Mouse (Mus musculus) forebrain, embryonic 10.5 days (tissue): ENCODE results near the gene Apopt1. TPM values are rescaled to one million over a fixed set of nuclear protein-coding genes. Genes with fewer than 3 reads are reported as not detected.
"Not testable (repeated sequence)": the region's sequence is repeated elsewhere in the genome, so short reads cannot be mapped to it uniquely, and the experiment has no call there.

ENCODE experiments used
- DNase-seq: peaks from one replicate; pipeline ENCODE4 v3.0.0-alpha.2; 2017; ENCODE audit warnings: low spot score; ENCODE audit errors: extremely low spot score
- H3K27ac ChIP-seq: fragments of 300-500 bp; sonication (generic); 2 replicates; pipeline ENCODE4 v1.5.1; 2016; ENCODE audit warnings: mild to moderate bottlenecking
- H3K27me3 ChIP-seq: fragments of 300-500 bp; sonication (generic); 2 replicates; pipeline ENCODE4 v1.6.1; 2016; ENCODE audit warnings: mild to moderate bottlenecking; ENCODE audit not compliant: poor library complexity, severe bottlenecking
- H3K36me3 ChIP-seq: fragments of 300-500 bp; sonication (generic); replicated peaks from 2 replicates; pipeline ENCODE4 v1.6.1; 2016; ENCODE audit warnings: mild to moderate bottlenecking, moderate library complexity
- H3K4me1 ChIP-seq: fragments of 300-500 bp; sonication (generic); 2 replicates; pipeline ENCODE4 v1.6.1; 2016
- H3K4me3 ChIP-seq: fragments of 300-500 bp; sonication (generic); 2 replicates; pipeline ENCODE4 v1.5.1; 2016; ENCODE audit warnings: mild to moderate bottlenecking, moderate library complexity
- H3K9me3 ChIP-seq: fragments of 300-500 bp; sonication (generic); 2 replicates; pipeline ENCODE4 v1.6.1; 2016; ENCODE audit warnings: mild to moderate bottlenecking, moderate library complexity
- WGBS: fragments of 180-500 bp; shearing (Covaris S2); methylation state at CpG from one replicate; pipeline ENCODE4 v1.1.7; 2016; 5-methylcytosine and 5-hydroxymethylcytosine counted together
- polyA plus RNA-seq: library from polyadenylated mRNA; unstranded; fragments of >200 nt; fragmentation: Nextera tagmentation; extraction: Ambion mirVana; gene quantifications from 2 replicates; pipeline ENCODE4 v1.2.1, GENCODE M21; 2016

Gene Apopt1
- polyA plus RNA-seq, 1 experiment from 2014 or later: 57.9 TPM

GRCm38 (mm10) chr12:111699542-111699941 is 13.5 kb upstream of the Apopt1 start:
- Histone ChIP-seq H3K9me3 (no peaks in the 10 kb centered on the region), H3K27me3 (no peaks in the 10 kb centered on the region), H3K4me1 (peaks cover 64% of the 10 kb centered on the region), H3K36me3 (no peaks in the 10 kb centered on the region), H3K27ac (peak overlapping the region; percentile 68), H3K4me3 (no peak overlapping the region)
- 90% methylated on average over 4 of the region's 4 CpGs for WGBS
- DNase-seq: no peak

DNA sequence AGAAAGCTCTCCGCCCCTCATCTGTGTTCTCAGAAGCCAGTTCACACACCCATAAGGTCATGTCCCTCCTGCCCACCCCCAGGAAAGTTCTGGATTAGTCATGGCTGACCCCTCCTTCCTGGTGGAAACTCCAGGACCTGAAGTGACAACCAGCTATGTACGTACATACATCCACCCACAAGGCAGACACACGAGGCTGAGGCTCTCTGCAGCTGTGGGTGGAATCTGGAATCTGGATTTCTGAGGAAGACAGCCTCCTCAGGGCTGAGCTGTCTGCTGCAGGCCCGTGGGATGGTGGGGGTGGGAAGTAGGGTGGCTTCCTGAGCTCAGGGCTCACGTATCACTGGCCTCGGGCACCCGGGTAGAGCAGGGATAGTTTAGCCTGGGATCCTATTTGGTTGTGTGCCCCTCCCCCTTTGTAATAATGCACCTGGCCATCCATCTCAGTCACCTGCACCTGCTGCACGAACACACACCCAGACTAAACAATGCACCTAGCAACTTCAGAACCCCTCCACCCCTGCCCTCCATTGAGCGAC is 12.1 kb upstream of the Apopt1 start:
- Histone ChIP-seq H3K27ac (peak overlapping the region; percentile 44), H3K36me3 (peaks cover 1% of the 10 kb centered on the region), H3K4me1 (peaks cover 62% of the 10 kb centered on the region), H3K4me3 (no peak overlapping the region), H3K9me3 (no peaks in the 10 kb centered on the region), H3K27me3 (no peaks in the 10 kb centered on the region)
- no peak for DNase-seq
- 71% methylated on average over 9 of the region's 9 CpGs for WGBS

- H3K27me3 ChIP-seq: no peaks in the 10 kb centered on the region
- no peak overlapping the region for H3K27ac ChIP-seq
- WGBS: 78% methylated on average over 3 of the region's 3 CpGs
- peaks cover 51% of the 10 kb centered on the region for H3K4me1 ChIP-seq
- no peak overlapping the region for H3K4me3 ChIP-seq
- no peaks in the 10 kb centered on the region for H3K9me3 ChIP-seq
- peaks cover 24% of the 10 kb centered on the region for H3K36me3 ChIP-seq
- no peak for DNase-seq
Measured at GRCm38 (mm10) chr12:111703301-111703700, 9.8 kb upstream of the Apopt1 start.

GRCm38 (mm10) chr12:111704609-111705008 is 8.5 kb upstream of the Apopt1 start:
- no peaks in the 10 kb centered on the region for H3K27me3 ChIP-seq
- no peak for DNase-seq
- H3K36me3 ChIP-seq: peaks cover 37% of the 10 kb centered on the region
- 66% methylated on average over 9 of the region's 9 CpGs for WGBS
- H3K4me3 ChIP-seq: peak overlapping the region; percentile 6; the same call in 1 of the 2 replicates
- peak overlapping the region; percentile 63 for H3K27ac ChIP-seq
- peaks cover 43% of the 10 kb centered on the region for H3K4me1 ChIP-seq
- H3K9me3 ChIP-seq: no peaks in the 10 kb centered on the region

- no peaks in the 10 kb centered on the region for H3K9me3 ChIP-seq
- no peak overlapping the region for H3K4me3 ChIP-seq
- DNase-seq: no peak
- H3K27ac ChIP-seq: peak overlapping the region; percentile 63
- WGBS: 87% methylated on average over 15 of the region's 15 CpGs
- H3K36me3 ChIP-seq: peaks cover 45% of the 10 kb centered on the region
- no peaks in the 10 kb centered on the region for H3K27me3 ChIP-seq
- peaks cover 40% of the 10 kb centered on the region for H3K4me1 ChIP-seq
Measured at GRCm38 (mm10) chr12:111705186-111705973, 7.7 kb upstream of the Apopt1 start.

DNA sequence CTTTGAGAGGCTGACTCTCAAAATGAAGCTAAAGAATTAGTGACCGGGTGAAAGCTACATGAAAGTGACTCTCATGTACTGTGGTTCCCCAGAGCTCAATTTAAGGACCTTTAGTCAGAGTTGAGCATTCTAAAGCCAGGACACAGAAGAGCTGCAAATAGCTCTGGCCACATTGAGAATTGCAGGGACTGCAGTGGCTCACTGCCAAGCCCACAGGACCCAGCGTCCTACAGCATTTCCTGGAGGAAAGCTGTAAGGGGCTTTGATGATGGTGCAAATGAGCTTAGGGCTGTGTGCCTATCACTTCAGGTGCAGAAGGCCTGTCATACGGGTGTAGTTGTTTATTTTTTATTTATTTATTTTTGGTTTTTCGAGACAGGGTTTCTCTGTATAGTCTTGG is 4.9 kb upstream of the Apopt1 start:
- WGBS: 92% methylated on average over 4 of the region's 4 CpGs

DNA sequence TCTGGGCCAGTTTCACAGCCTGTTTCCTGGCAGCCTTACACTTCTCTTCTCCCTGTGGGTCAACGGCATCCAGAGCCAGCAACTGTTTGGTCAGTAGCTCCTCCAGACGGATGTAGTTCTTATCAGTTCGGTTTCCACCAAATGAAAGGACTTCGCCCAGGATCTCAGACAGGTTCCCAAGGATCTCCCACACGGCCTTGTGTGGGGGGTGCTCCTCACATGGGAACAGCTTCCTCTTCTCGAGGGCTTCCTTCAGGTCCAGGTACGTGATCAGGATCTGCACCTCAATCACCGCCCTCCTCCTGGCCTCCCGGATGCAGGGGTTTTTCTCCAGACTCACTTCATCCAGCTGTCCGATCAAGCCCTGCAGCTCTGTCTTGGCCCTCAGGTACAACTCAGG is 3.0 kb upstream of the Apopt1 start:
- Histone ChIP-seq H3K27me3 (no peaks in the 10 kb centered on the region), H3K9me3 (no peaks in the 10 kb centered on the region), H3K27ac (no peak overlapping the region), H3K4me3 (no peak overlapping the region), H3K36me3 (peaks cover 63% of the 10 kb centered on the region), H3K4me1 (peaks cover 51% of the 10 kb centered on the region)
- 92% methylated on average over 10 of the region's 10 CpGs for whole genome bisulfite sequencing
- no peak for DNase-seq

More for the DNA sequence above, 4.9 kb upstream of the Apopt1 start:
- Histone ChIP-seq H3K27ac (no peak overlapping the region), H3K27me3 (no peaks in the 10 kb centered on the region), H3K4me1 (peaks cover 44% of the 10 kb centered on the region), H3K4me3 (no peak overlapping the region), H3K9me3 (no peaks in the 10 kb centered on the region), H3K36me3 (peaks cover 58% of the 10 kb centered on the region)
- DNase-seq: no peak

GRCm38 (mm10) chr12:111712476-111712875 is 585 bp upstream of the Apopt1 start:
- WGBS: under 1% methylated on average over 33 of the region's 33 CpGs
- DNase-seq: no peak

GRCm38 (mm10) chr12:111713880-111714279 is 819 bp downstream of the Apopt1 start:
- Histone ChIP-seq H3K4me3 (peak overlapping the region; percentile 99), H3K27ac (peak overlapping the region; percentile 30; the same call in 1 of the 2 replicates), H3K36me3 (peaks cover 50% of the 10 kb centered on the region), H3K4me1 (peaks cover 49% of the 10 kb centered on the region)
- DNase-seq, H3K27me3 ChIP-seq, H3K9me3 ChIP-seq: not testable (repeated sequence)
- 86% methylated on average over 6 of the region's 6 CpGs for WGBS

More at GRCm38 (mm10) chr12:111712476-111712875, 585 bp upstream of the Apopt1 start:
- H3K4me3 ChIP-seq: peak overlapping the region; percentile 99
- no peaks in the 10 kb centered on the region for H3K27me3 ChIP-seq
- H3K9me3 ChIP-seq: peaks cover 7% of the 10 kb centered on the region; the same call in 1 of the 2 replicates
- peaks cover 40% of the 10 kb centered on the region for H3K4me1 ChIP-seq
- peaks cover 64% of the 10 kb centered on the region for H3K36me3 ChIP-seq
- H3K27ac ChIP-seq: peak overlapping the region; percentile 96

- Histone ChIP-seq H3K9me3 (peaks cover 7% of the 10 kb centered on the region; the same call in 1 of the 2 replicates), H3K27me3 (no peaks in the 10 kb centered on the region), H3K36me3 (peaks cover 24% of the 10 kb centered on the region), H3K27ac (no peak overlapping the region), H3K4me3 (no peak overlapping the region), H3K4me1 (peaks cover 42% of the 10 kb centered on the region)
- no peak for DNase-seq
- 96% methylated on average over 7 of the region's 7 CpGs for WGBS
Measured at GRCm38 (mm10) chr12:111716505-111716904, 3.4 kb downstream of the Apopt1 start.

DNA sequence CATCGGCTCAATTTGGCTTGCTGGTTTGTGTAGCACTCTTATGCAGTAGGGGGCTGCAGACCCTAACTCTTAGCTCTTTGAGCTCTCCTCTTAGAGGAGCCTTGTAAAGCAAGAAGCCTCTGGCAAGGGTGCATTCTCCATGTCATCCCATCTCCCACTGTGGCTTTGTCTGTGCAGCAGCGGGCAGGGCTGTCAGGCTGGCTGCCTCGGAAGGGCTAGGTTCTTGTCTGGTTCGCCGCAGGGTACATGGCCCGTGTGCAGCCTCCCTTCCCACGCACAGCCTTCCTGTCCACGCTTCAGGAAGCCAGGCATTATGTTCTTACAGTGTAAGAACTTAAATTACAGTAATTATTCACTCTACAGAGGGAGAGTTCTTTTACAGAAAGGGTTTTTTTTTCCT is 5.6 kb downstream of the Apopt1 start:
- Histone ChIP-seq H3K27ac (0 out of 2 replicates have a peak overlapping the region, but pooled peaks have one; percentile 6), H3K4me1 (peaks cover 30% of the 10 kb centered on the region), H3K4me3 (no peak overlapping the region), H3K36me3 (peaks cover 31% of the 10 kb centered on the region), H3K27me3 (no peaks in the 10 kb centered on the region), H3K9me3 (peaks cover 7% of the 10 kb centered on the region; the same call in 1 of the 2 replicates)
- DNase-seq: no peak
- WGBS: 46% methylated on average over 8 of the region's 8 CpGs

DNA sequence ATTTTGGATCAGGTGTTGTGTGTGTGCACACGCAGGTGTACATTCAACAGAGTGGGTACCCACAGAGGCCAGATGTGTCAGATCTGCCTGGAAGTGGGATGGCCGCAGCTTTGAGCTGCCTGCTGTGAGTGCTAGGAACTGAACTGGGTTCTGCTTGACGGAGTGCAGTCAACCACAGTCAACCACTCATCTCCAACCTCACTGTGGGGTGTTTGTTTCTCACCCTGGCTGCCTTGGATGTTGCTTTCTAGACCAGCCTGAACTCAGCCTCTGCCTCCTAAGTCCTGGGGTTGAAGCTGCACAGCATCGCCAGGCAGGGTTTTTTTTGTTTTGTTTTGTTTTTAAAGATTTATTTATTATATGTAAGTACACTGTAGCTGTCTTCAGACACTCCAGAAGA is 7.2 kb downstream of the Apopt1 start:
- 86% methylated on average over 4 of the region's 4 CpGs for WGBS
- Histone ChIP-seq H3K27ac (no peak overlapping the region), H3K27me3 (no peaks in the 10 kb centered on the region), H3K36me3 (peaks cover 41% of the 10 kb centered on the region), H3K9me3 (peaks cover 7% of the 10 kb centered on the region; the same call in 1 of the 2 replicates), H3K4me1 (peaks cover 26% of the 10 kb centered on the region), H3K4me3 (no peak overlapping the region)
- DNase-seq: no peak

DNA sequence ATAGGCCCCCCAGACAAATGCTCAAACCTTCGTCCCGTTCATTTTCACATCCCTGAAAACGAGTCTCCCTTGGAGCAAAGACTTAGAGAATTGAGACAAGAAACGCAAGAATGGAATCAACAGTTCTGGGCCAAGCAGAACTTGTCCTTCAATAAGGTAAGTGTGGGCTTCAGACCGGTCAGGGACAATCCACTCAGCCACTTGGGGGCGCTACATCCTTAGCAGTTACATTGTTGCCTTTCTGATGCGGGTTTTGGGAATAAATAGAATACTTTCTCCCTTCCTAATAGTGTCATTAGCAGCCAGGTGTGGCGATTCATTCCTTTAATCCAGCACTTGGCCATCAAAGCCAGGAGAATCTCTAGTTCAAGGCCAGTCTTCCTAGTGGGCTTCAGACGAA is 9.6 kb downstream of the Apopt1 start:
- peaks cover 38% of the 10 kb centered on the region for H3K4me1 ChIP-seq
- H3K4me3 ChIP-seq: no peak overlapping the region
- H3K36me3 ChIP-seq: peaks cover 48% of the 10 kb centered on the region
- no peak overlapping the region for H3K27ac ChIP-seq
- no peaks in the 10 kb centered on the region for H3K27me3 ChIP-seq
- H3K9me3 ChIP-seq: no peaks in the 10 kb centered on the region
- no peak for DNase-seq
- 74% methylated on average over 9 of the region's 9 CpGs for WGBS
